Mouse (Mus musculus): ENCODE measurements around the gene Ppa1. TPM values are rescaled to one million over a fixed set of nuclear protein-coding genes. Genes with fewer than 3 reads are reported as not detected.

Gene Ppa1
- polyA plus RNA-seq, 1 experiment: 17.6 TPM

DNA sequence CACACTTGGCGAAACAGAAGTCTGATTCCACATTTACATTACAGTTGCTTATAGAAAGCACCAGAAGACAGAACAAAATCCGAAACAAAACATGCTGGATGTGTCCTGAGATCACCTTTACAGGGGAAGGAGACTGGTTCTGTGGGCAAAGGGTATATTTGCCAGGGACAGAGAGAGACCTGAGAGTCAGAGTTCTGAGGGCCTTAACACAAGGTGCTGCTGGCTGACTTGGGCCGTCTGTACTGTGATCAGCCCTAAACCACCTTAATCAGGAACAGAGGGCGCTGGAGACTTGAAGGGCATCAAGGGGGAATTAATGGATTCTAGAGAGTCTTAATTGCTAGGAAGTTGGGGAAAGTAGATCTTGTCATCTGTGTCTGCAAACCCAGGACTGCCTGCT is 45.2 kb downstream of the Ppa1 start:
- H3K9me3 ChIP-seq: no peaks in the 10 kb centered on the region
- H3K27me3 ChIP-seq (replicated peaks): no peaks in the 10 kb centered on the region
- peaks cover 27% of the 10 kb centered on the region for H3K4me1 ChIP-seq
- H3K4me3 ChIP-seq (replicated peaks): no peak overlapping the region
- peaks cover 67% of the 10 kb centered on the region for H3K36me3 ChIP-seq (replicated peaks; ENCODE audit: low read length)
- TF ChIP-seq FLI1 (IDR thresholded peaks at IDR 0.05; ENCODE audit: low read length) (no peak), GATA1 (IDR thresholded peaks at IDR 0.05; ENCODE audit: borderline replicate concordance, low read length) (no peak)

DNA sequence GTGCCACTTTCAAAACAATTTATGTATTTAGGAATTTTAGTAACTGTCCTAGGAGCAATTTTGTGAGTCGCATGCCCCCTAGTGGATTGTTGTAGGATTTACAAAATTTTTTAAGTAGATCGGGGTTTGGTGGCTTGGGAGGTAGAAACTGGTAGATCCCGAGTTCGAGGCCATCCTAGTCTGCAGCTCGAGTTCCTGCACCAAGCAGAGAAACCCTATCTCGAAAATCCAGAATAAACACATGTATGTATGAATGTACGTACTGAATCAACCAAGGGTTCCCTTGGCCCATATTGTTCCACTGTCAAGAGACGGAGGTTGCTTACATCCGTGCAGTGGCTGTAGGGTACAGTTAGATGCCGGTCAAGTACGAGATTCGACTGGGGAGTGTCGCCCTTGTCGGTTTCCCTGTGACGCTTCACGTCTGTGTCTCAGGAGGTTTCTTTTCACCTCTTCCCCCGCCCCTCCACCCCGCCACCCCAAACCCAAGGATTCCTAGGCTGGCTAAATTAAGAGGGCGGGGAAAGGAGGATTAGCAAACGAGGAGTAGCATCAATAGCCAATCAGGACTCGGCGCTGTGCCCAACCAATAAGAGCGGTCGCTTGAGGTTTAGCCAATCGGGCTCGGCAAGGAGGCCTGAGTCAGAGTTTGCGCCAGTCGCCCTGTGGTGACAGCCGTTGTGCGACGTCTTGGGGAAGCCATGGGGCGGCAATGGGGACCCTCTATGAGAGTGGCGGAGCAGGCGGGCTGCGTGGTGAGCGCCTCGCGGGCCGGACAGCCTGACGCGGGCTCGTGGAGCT is 46.7 kb downstream of the Ppa1 start, which contains the start of gene Tysnd1:
Tysnd1 (plus strand) TSS at position 645 of the 801 bp plus-strand sequence.
- Histone ChIP-seq H3K36me3 (replicated peaks; ENCODE audit: low read length) (peaks cover 67% of the 10 kb centered on the region), H3K4me1 (peaks cover 37% of the 10 kb centered on the region), H3K27me3 (replicated peaks) (no peaks in the 10 kb centered on the region), H3K4me3 (replicated peaks) (peak within 1 kb of the TSS; percentile 93), H3K9me3 (no peaks in the 10 kb centered on the region)
- TF ChIP-seq GATA1 (IDR thresholded peaks at IDR 0.05; ENCODE audit: borderline replicate concordance, low read length) (no peak), FLI1 (IDR thresholded peaks at IDR 0.05; ENCODE audit: low read length) (no peak)

DNA sequence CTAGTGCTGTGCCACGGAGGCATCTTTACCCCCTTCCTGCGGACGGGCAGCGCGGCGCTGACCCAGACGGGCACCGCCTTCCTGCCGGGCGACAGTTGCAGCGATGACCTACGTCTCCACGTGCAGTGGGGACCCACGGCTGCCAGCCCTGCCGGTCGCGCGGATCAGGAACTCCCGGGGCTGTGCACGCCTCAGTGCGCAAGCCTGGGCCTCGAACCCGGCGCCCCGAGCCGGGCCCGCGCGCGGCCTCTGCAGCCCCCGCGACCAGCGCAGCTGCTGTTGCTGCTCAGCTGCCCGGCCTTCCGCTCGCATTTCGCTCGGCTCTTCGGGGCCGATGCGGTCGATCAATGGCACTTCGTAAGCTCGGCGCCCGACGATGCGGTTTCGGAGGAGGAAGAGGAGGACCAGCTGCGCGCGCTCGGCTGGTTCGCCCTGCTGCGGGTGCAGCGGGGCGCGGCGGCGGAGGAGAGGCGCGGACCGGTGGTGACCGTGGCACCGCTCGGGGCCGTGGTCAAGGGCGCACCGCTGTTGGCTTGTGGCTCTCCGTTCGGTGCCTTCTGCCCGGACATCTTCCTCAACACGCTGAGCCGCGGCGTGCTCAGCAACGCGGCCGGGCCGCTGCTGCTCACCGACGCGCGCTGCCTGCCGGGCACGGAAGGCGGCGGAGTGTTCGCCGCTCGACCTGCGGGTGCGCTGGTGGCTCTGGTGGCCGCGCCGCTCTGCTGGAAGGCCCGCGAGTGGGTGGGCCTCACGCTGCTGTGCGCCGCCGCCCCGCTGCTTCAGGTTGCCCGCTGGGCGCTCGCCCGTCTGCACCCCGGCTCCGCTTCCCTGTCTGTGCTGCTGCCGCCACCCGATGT is 47.6 kb downstream of the Ppa1 start:
- peaks cover 63% of the 10 kb centered on the region for H3K36me3 ChIP-seq (replicated peaks; ENCODE audit: low read length)

DNA sequence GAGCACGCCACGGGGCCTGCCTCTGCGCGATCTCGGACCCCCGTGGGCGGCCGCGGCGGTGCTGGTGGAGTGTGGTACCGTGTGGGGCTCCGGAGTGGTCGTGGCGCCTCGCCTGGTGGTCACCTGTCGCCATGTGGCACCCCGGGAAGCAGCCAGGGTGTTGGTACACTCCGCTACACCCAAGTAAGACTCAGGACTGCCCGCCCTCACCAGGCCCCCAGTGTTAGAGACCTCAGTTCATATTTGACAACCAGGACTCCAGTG is 48.1 kb downstream of the Ppa1 start:
- Histone ChIP-seq H3K27me3 (replicated peaks) (no peaks in the 10 kb centered on the region), H3K9me3 (no peaks in the 10 kb centered on the region), H3K36me3 (replicated peaks; ENCODE audit: low read length) (peaks cover 62% of the 10 kb centered on the region), H3K4me3 (replicated peaks) (peak overlapping the region; percentile 93), H3K4me1 (peaks cover 37% of the 10 kb centered on the region)
- TF ChIP-seq FLI1 (IDR thresholded peaks at IDR 0.05; ENCODE audit: low read length) (no peak), GATA1 (IDR thresholded peaks at IDR 0.05; ENCODE audit: borderline replicate concordance, low read length) (no peak)

More for the DNA sequence above, 47.6 kb downstream of the Ppa1 start:
- Histone ChIP-seq H3K4me1 (peaks cover 37% of the 10 kb centered on the region), H3K9me3 (no peaks in the 10 kb centered on the region), H3K27me3 (replicated peaks) (no peaks in the 10 kb centered on the region), H3K4me3 (replicated peaks) (peak overlapping the region; percentile 93)
- TF ChIP-seq FLI1 (IDR thresholded peaks at IDR 0.05; ENCODE audit: low read length) (no peak), GATA1 (IDR thresholded peaks at IDR 0.05; ENCODE audit: borderline replicate concordance, low read length) (no peak)

DNA sequence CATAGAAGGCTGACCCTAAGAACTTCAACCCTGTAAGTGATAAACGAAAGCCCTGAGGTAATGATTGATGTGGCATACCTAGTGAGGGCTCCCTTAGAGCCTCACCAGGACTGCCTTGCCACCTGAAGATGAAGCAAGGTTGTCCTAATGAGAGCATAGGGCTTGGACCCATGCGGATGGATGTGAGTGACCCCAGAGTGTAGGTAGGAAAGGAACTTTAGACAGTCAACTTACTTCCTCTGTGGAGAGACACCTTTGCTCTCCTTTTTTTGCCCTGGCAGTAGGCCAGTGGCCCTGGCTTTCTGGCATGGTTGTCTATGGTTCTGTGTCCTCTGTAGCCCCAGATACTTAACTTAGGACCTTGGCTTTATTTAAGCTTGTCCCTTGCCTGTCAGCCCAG is 48.7 kb downstream of the Ppa1 start:
- Histone ChIP-seq H3K36me3 (replicated peaks; ENCODE audit: low read length) (peaks cover 62% of the 10 kb centered on the region), H3K4me3 (replicated peaks) (peak overlapping the region; percentile 93), H3K27me3 (replicated peaks) (no peaks in the 10 kb centered on the region), H3K4me1 (peaks cover 37% of the 10 kb centered on the region), H3K9me3 (no peaks in the 10 kb centered on the region)
- no peak for TF ChIP-seq GATA1 (IDR thresholded peaks at IDR 0.05; ENCODE audit: borderline replicate concordance, low read length)
- TF ChIP-seq FLI1 (IDR thresholded peaks at IDR 0.05; ENCODE audit: low read length): no peak

DNA sequence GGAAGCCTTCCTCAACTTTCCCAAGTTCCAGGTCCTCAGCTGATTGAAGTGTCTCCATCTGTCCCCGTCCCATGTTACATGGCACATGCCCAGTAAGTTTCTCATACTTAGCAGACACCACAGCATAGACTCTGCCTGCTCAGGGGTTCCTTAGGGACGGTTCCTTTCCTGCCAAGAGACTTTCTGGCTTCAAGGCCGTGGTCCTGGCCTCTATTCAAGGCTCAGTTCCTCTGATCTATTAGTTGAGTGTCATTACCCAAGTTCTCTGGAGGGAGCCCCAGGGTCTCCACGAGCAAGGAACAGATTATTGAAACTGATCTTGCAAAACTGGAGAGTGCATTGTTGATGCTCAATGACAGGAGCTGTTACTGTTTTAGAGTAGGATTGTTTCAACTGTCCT is 56.3 kb downstream of the Ppa1 start:
- H3K9me3 ChIP-seq: no peaks in the 10 kb centered on the region
- H3K4me3 ChIP-seq (replicated peaks): no peak overlapping the region
- H3K36me3 ChIP-seq (replicated peaks; ENCODE audit: low read length): peaks cover 48% of the 10 kb centered on the region
- TF ChIP-seq FLI1 (IDR thresholded peaks at IDR 0.05; ENCODE audit: low read length): no peak
- no peak for TF ChIP-seq GATA1 (IDR thresholded peaks at IDR 0.05; ENCODE audit: borderline replicate concordance, low read length)
- peaks cover 12% of the 10 kb centered on the region for H3K4me1 ChIP-seq
- H3K27me3 ChIP-seq (replicated peaks): no peaks in the 10 kb centered on the region

DNA sequence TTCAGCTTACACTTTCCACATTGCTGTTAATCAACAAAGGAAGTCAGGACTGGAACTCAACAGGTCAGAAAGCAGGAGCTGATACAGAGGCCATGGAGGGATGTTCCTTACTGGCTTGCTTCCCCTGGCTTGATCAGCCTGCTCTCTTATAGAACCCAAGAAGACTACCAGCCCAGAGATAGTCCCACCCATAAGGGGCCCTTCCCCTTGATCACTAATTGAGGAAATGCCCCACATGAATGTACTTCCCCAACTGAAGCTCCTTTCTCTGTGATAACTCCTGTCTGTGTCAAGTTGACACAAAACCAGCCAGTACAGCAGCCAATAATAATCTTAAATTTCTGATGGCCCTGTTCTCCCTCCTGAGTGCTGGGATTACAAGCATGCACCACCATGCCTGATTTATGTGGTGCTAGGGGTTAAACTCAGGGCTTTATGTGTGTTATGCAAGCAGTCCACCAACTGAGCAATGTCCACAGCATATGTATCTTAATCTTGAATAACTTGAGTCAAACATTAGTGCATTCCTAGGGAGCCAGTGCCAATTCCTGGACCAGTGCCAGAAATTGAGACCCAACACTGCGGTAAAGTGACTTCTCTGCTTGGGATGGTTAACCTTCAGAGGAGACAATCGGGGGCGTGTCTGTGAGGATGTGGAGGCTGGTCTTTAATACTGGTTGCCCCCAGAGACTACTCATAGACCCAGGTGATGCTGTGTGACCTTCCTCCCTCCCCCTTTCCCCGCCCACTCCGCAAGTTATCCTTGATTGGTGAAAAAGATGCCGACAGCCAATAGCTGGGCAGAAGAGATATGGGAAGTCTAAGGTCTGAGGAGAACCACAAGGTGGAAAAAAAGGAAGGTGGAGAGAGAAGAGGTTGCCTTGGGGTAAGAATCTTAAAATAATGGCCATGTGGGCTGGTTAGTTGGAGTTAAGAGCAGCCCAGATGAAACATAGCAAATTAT is 58.3 kb downstream of the Ppa1 start:
- no peak overlapping the region for H3K4me3 ChIP-seq (replicated peaks)
- no peak for TF ChIP-seq GATA1 (IDR thresholded peaks at IDR 0.05; ENCODE audit: borderline replicate concordance, low read length)
- no peak for TF ChIP-seq FLI1 (IDR thresholded peaks at IDR 0.05; ENCODE audit: low read length)

DNA sequence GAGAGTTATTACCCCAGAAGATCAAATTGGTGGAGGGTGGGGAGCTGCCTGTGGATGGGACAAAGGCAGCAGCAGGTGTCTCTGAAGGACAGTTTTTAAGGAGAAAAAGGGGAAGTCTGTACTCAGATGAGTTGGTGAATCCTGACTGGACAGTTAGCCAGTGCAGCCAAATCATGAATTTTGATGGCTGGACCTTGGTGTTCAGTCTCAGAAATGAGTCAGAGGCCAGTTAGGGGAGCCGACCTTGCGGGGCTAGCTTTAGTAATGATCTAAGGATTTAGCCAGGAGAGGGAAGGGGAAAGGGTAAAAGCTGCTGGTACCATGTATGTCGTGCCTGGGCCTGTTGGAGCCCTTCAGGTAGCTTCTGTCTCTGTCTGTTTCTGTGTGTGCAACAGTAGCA is 65.2 kb downstream of the Ppa1 start:
- TF ChIP-seq GATA1 (IDR thresholded peaks at IDR 0.05; ENCODE audit: borderline replicate concordance, low read length) (no peak), FLI1 (IDR thresholded peaks at IDR 0.05; ENCODE audit: low read length) (no peak)
- Histone ChIP-seq H3K27me3 (replicated peaks) (peaks cover 14% of the 10 kb centered on the region), H3K36me3 (replicated peaks; ENCODE audit: low read length) (no peaks in the 10 kb centered on the region), H3K4me3 (replicated peaks) (no peak overlapping the region), H3K4me1 (peaks cover 25% of the 10 kb centered on the region), H3K9me3 (peaks cover 12% of the 10 kb centered on the region)

More for the DNA sequence above, 58.3 kb downstream of the Ppa1 start:
- peaks cover 32% of the 10 kb centered on the region for H3K36me3 ChIP-seq (replicated peaks; ENCODE audit: low read length)
- peaks cover 8% of the 10 kb centered on the region for H3K27me3 ChIP-seq (replicated peaks)
- 0 out of 2 replicates have a peak, but pooled peaks cover 5% of the 10 kb centered on the region for H3K9me3 ChIP-seq
- peaks cover 12% of the 10 kb centered on the region for H3K4me1 ChIP-seq

DNA sequence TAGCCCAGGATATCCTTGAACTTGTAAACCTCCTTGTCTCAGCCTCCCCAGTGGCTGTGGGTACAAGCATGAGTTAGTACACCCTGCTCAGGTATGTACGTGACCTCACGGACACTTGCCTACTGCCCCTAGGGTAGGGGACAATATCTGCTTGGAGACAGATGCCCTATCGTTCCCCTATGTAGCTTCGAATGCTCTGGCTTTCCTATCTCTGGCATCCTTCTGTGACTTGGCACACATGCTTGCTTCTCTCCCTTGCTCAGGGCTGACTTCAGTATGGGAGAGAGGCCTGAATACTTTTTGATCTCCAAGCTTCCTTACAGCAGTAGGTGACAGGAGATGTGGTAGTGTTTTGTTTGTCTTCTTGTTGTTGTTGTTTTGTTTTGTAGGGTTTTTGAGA is 65.8 kb downstream of the Ppa1 start:
- TF ChIP-seq GATA1 (IDR thresholded peaks at IDR 0.05; ENCODE audit: borderline replicate concordance, low read length) (no peak), FLI1 (IDR thresholded peaks at IDR 0.05; ENCODE audit: low read length) (no peak)
- H3K36me3 ChIP-seq (replicated peaks; ENCODE audit: low read length): no peaks in the 10 kb centered on the region
- H3K4me1 ChIP-seq: peaks cover 25% of the 10 kb centered on the region
- no peak overlapping the region for H3K4me3 ChIP-seq (replicated peaks)
- peaks cover 14% of the 10 kb centered on the region for H3K27me3 ChIP-seq (replicated peaks)
- peaks cover 12% of the 10 kb centered on the region for H3K9me3 ChIP-seq

All from megakaryocyte, embryonic 14.5 days (primary cell).